Mouse (Mus musculus): Measurements from ENCODE around the gene Atat1. TPM values are rescaled to one million over a fixed set of nuclear protein-coding genes. Genes with fewer than 3 reads are reported as not detected.

Gene Atat1
- polyA plus RNA-seq, 1 experiment from 2014 or later = 65.4 TPM

DNA sequence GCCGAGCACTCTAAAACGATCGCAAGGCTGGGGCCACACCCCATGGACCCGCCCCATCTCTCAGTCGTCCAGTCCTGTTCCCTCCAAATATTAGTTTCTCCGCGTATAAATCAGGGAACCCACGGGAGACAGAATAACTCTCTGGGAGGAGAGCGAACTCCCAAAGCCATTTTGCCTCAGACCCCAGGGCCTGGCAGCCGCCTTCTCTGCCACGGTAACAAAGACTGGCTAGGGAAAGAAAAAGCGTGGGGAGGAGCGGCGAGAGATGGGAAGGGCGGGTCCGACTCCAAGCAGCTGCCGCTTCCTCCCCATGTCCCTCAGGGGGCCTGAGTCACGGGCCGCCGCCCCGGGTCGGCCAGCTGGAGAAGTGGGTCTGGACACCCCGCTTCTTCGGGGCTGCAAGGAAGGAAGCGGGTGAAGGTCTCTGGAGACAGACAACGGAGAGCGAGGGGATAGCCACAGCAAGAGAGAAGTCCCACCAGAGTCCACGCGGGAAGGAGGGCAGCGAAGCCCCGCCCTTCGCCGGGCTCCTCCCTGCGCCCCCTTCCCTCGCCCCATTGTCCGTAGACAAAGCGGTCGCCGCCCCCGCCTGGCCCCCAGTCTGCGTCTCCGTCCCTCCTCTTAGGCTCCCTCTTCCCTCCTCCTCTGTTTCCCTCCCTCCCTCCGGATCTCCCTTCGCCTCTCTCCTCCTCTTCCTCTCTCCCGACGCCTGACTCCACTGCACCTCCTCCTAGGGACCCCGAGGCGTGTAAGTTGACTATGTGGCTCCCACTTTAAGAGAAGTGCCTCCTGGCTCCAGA, 44.2 kb downstream of the Atat1 start, which contains the start of gene Ppp1r18:
Ppp1r18 (plus strand) TSS at position 113 of the 800 bp plus-strand sequence.
- peaks cover 35% of the 10 kb centered on the region for H3K4me1 ChIP-seq (ENCODE audit: control insufficient read depth, insufficient read depth, low read length)
- WGBS (ENCODE audit: insufficient replicate concordance) = under 1% methylated on average over 45 of the region's 48 CpGs
- ATAC-seq (replicated peaks; ENCODE audit: insufficient number of reproducible peaks, low FRiP score, low TSS enrichment) = peak; percentile 67

DNA sequence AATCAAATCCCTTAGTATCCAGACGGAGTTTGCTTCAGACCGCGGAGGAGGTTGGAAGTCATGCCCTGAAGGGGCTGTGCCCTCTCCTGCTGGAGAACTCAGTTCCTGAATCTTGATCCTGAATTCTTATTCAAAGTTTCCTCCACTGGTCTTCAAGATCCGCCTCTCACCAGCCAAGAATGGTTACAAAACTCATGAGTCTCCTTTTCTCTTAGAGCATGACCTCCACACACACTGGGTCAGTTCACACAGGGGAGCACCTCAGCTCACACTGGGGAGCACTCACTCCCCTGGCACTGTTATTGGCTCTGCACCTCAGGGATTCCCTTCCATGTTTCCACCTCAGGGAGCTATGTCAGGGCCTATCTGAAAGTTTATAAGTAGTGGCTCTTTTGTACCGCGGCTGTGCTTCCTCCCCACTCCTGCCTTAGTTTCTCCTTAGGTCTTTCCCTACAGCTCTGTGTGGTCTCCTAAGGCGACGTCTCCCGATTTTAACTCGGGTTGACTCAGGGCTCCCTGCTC, 45.0 kb downstream of the Atat1 start:
- Histone ChIP-seq H3K36me3 (ENCODE audit: control insufficient read depth, insufficient read depth, low read length) (no peaks in the 10 kb centered on the region), H3K4me1 (ENCODE audit: control insufficient read depth, insufficient read depth, low read length) (peaks cover 33% of the 10 kb centered on the region), H3K27me3 (ENCODE audit: control insufficient read depth, insufficient read depth, low read length) (no peaks in the 10 kb centered on the region), H3K4me2 (peak overlapping the region; percentile 98), H3K4me3 (ENCODE audit: low read depth, low read length) (peak overlapping the region; percentile 49), H3K27ac (ENCODE audit: low read depth, low read length) (peak overlapping the region; percentile 83), H3K9ac (ENCODE audit: low read depth, low read length) (peak overlapping the region; percentile 90), H3K9me3 (replicated peaks; ENCODE audit: control insufficient read depth, low read length) (no peaks in the 10 kb centered on the region)
- ATAC-seq (replicated peaks; ENCODE audit: insufficient number of reproducible peaks, low FRiP score, low TSS enrichment) = no peak
- 19% methylated on average over 10 of the region's 10 CpGs for WGBS (ENCODE audit: insufficient replicate concordance)

More for the DNA sequence above, 44.2 kb downstream of the Atat1 start, which contains the start of gene Ppp1r18:
- Histone ChIP-seq H3K9me3 (replicated peaks; ENCODE audit: control insufficient read depth, low read length) (no peaks in the 10 kb centered on the region), H3K36me3 (ENCODE audit: control insufficient read depth, insufficient read depth, low read length) (peaks cover under 1% of the 10 kb centered on the region; the same call in 1 of the 2 replicates), H3K27ac (ENCODE audit: low read depth, low read length) (peak within 1 kb of the TSS; percentile 83), H3K4me3 (ENCODE audit: low read depth, low read length) (peak within 1 kb of the TSS; percentile 49), H3K4me2 (peak within 1 kb of the TSS; percentile 98), H3K27me3 (ENCODE audit: control insufficient read depth, insufficient read depth, low read length) (no peaks in the 10 kb centered on the region), H3K9ac (ENCODE audit: low read depth, low read length) (peak within 1 kb of the TSS; percentile 90)

DNA sequence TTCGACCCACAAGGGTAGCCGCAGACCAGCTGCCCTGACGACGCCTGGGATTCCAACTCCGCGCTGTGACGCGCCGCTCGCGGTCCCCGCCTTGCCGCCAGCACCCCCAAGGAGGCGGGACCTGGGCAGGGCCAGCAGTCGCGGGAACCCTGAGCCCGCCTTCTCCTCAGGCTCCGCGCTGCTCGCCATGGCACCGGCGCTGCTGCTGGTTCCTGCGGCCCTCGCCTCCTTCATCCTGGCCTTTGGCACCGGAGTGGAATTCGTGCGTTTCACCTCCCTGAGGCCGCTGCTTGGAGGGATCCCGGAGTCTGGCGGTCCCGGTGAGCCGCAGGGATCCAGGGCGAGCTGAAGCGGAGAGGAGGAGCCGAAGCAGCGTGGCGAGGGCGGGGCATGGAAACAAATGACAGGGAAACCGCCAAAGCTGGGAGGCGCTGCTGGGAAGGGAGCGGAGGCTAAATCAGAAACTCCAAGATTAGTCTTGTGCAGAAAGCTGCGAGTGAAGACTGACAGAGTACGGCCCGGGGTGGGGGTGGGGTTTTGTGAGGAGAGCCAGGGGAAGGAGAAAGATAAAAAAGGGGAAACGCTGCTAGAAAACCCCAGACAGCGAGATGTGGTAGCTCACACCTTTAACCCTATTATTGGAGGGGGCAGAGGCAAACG, 48.5 kb downstream of the Atat1 start, which contains the start of gene Nrm:
Nrm (plus strand) TSS at position 121 of the 660 bp plus-strand sequence.
- ATAC-seq (replicated peaks; ENCODE audit: insufficient number of reproducible peaks, low FRiP score, low TSS enrichment) = peak; percentile 86
- under 1% methylated on average over 47 of the region's 47 CpGs for WGBS (ENCODE audit: insufficient replicate concordance)
- H3K27me3 ChIP-seq (ENCODE audit: control insufficient read depth, insufficient read depth, low read length) = no peaks in the 10 kb centered on the region
- peak within 1 kb of the TSS; percentile 80 for H3K9ac ChIP-seq (ENCODE audit: low read depth, low read length)
- peak within 1 kb of the TSS; percentile 94 for H3K27ac ChIP-seq (ENCODE audit: low read depth, low read length)
- peak within 1 kb of the TSS; percentile 67 for H3K4me2 ChIP-seq
- peak within 1 kb of the TSS; percentile 76 for H3K4me3 ChIP-seq (ENCODE audit: low read depth, low read length)
- peaks cover 12% of the 10 kb centered on the region for H3K36me3 ChIP-seq (ENCODE audit: control insufficient read depth, insufficient read depth, low read length)
- no peaks in the 10 kb centered on the region for H3K9me3 ChIP-seq (replicated peaks; ENCODE audit: control insufficient read depth, low read length)
- H3K4me1 ChIP-seq (ENCODE audit: control insufficient read depth, insufficient read depth, low read length) = peaks cover 16% of the 10 kb centered on the region

DNA sequence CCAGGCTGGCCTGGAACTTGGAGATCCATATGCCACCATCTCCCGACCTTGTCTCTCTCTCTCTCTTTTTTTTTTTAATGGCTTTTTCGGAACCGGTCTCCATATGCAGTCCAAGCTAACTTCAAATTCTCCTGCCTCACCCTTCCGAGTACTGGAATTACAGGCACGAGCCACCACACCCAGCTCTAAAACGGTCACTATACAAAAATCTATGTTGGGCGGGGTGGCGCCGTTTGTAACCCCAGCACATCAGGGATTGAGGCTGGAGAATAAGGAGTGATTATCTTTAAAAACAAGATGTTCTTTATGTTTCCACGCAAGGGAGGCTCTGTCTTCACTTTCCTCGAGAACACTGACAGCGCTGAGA, 49.1 kb downstream of the Atat1 start:
- ATAC-seq (replicated peaks; ENCODE audit: insufficient number of reproducible peaks, low FRiP score, low TSS enrichment) = no peak
- H3K4me1 ChIP-seq (ENCODE audit: control insufficient read depth, insufficient read depth, low read length) = peaks cover 16% of the 10 kb centered on the region
- no peaks in the 10 kb centered on the region for H3K27me3 ChIP-seq (ENCODE audit: control insufficient read depth, insufficient read depth, low read length)
- peak overlapping the region; percentile 76 for H3K4me3 ChIP-seq (ENCODE audit: low read depth, low read length)
- peak overlapping the region; percentile 67 for H3K4me2 ChIP-seq
- 5% methylated on average over 12 of the region's 12 CpGs for WGBS (ENCODE audit: insufficient replicate concordance)
- H3K9ac ChIP-seq (ENCODE audit: low read depth, low read length) = peak overlapping the region; percentile 80
- no peaks in the 10 kb centered on the region for H3K9me3 ChIP-seq (replicated peaks; ENCODE audit: control insufficient read depth, low read length)
- H3K36me3 ChIP-seq (ENCODE audit: control insufficient read depth, insufficient read depth, low read length) = peaks cover 12% of the 10 kb centered on the region
- H3K27ac ChIP-seq (ENCODE audit: low read depth, low read length) = peak overlapping the region; percentile 94

DNA sequence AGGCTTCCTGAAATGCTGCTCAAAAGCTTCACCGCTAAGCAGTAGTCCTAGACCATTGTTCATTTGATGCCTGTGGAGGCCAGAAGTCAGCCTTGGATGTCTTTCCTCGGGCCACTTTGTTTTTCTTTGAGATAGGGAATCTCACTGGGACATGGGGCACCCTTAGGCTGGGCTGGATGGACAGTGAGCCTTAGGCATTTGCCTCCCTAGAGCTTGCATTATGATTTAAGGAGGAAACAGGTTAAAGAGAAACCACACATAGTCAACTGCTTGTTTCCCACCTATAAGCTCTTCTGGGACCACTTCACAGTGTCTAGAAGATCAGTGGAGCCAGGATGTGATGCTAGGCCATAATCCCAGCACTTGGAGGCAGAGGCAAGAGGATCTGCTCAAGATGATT, 50.0 kb downstream of the Atat1 start:
- 38% methylated on average over 2 of the region's 2 CpGs for WGBS (ENCODE audit: insufficient replicate concordance)

DNA sequence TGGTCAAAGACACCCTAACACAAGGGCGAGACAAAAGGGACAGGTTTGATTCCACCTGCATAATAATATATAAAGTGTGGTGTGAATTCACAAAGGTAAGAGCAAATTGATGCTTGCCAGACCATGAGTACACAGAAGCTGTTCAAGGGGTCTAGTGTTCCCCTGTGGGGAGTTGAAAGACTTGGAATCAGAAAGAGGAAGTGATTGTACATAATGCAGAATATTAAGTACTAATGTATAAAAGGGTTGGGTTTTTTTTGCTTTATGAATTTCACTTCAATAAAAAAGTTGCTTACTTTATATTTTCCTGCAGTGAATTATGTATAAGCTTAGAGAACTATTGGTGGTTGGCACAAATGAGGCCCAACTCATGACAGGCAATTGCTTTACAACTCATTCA, 50.5 kb downstream of the Atat1 start:
- H3K4me1 ChIP-seq (ENCODE audit: control insufficient read depth, insufficient read depth, low read length) = peaks cover 7% of the 10 kb centered on the region
- no peak overlapping the region for H3K4me3 ChIP-seq (ENCODE audit: low read depth, low read length)
- H3K9ac ChIP-seq (ENCODE audit: low read depth, low read length) = no peak overlapping the region
- H3K4me2 ChIP-seq = no peak overlapping the region
- H3K9me3 ChIP-seq (replicated peaks; ENCODE audit: control insufficient read depth, low read length) = no peaks in the 10 kb centered on the region
- H3K27ac ChIP-seq (ENCODE audit: low read depth, low read length) = no peak overlapping the region
- H3K27me3 ChIP-seq (ENCODE audit: control insufficient read depth, insufficient read depth, low read length) = no peaks in the 10 kb centered on the region
- H3K36me3 ChIP-seq (ENCODE audit: control insufficient read depth, insufficient read depth, low read length) = peaks cover 16% of the 10 kb centered on the region
- no peak for ATAC-seq (replicated peaks; ENCODE audit: insufficient number of reproducible peaks, low FRiP score, low TSS enrichment)
- WGBS (ENCODE audit: insufficient replicate concordance) = 83% methylated on average over 1 of the region's 1 CpGs

More for the DNA sequence above, 50.0 kb downstream of the Atat1 start:
- Histone ChIP-seq H3K9me3 (replicated peaks; ENCODE audit: control insufficient read depth, low read length) (no peaks in the 10 kb centered on the region), H3K36me3 (ENCODE audit: control insufficient read depth, insufficient read depth, low read length) (peaks cover 12% of the 10 kb centered on the region), H3K4me2 (no peak overlapping the region), H3K4me3 (ENCODE audit: low read depth, low read length) (no peak overlapping the region), H3K27ac (ENCODE audit: low read depth, low read length) (no peak overlapping the region), H3K9ac (ENCODE audit: low read depth, low read length) (no peak overlapping the region), H3K4me1 (ENCODE audit: control insufficient read depth, insufficient read depth, low read length) (peaks cover 12% of the 10 kb centered on the region), H3K27me3 (ENCODE audit: control insufficient read depth, insufficient read depth, low read length) (no peaks in the 10 kb centered on the region)
- no peak for ATAC-seq (replicated peaks; ENCODE audit: insufficient number of reproducible peaks, low FRiP score, low TSS enrichment)

DNA sequence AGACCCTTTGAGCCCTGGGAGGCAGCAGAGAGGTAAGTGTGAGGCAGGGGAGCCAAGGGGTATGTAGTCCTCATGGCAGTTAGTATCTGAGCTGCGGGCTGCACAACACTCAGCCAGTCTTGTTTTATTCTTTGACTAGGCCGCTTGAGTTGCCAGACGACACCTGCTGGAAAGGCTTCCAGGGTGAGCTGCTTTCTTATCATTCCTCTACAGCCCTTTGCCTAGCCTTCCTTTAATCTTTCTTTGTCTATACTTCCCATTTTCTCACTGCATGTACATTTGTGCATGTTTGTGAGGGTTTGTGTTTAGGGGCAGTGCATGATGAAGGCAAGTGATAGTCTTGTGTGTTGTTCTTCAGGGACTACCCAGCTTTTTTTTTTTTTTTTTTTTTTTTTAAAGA, 58.9 kb downstream of the Atat1 start:
- ATAC-seq (replicated peaks; ENCODE audit: insufficient number of reproducible peaks, low FRiP score, low TSS enrichment) = no peak
- Histone ChIP-seq H3K9ac (ENCODE audit: low read depth, low read length) (no peak overlapping the region), H3K4me3 (ENCODE audit: low read depth, low read length) (no peak overlapping the region), H3K27me3 (ENCODE audit: control insufficient read depth, insufficient read depth, low read length) (no peaks in the 10 kb centered on the region), H3K4me1 (ENCODE audit: control insufficient read depth, insufficient read depth, low read length) (no peaks in the 10 kb centered on the region), H3K4me2 (no peak overlapping the region; the same call in 1 of the 2 replicates), H3K9me3 (replicated peaks; ENCODE audit: control insufficient read depth, low read length) (no peaks in the 10 kb centered on the region), H3K27ac (ENCODE audit: low read depth, low read length) (no peak overlapping the region), H3K36me3 (ENCODE audit: control insufficient read depth, insufficient read depth, low read length) (peaks cover 54% of the 10 kb centered on the region)
- 74% methylated on average over 3 of the region's 3 CpGs for WGBS (ENCODE audit: insufficient replicate concordance)

DNA sequence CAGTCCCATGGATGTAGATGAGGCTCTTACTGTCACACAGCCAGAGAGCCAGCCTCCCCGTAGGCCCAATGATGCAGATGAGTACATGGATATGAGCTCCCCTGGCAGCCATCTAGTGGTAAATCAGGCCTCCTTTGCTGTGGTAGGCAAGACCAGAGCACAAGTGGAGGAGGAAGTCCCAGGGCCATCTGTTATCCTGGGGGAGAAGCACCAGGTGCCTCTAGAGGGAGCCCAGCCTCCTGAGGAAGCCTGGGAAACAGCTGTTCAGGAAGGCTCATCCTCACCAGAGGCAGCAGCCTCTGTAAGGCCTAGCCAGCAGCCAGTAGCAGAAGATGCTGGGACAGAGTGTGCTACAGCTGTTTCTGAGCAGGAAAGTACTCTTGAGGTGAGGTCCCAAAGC, 61.8 kb downstream of the Atat1 start:
- H3K9ac ChIP-seq (ENCODE audit: low read depth, low read length) = 0 out of 2 replicates have a peak overlapping the region, but pooled peaks have one; percentile 22
- ATAC-seq (replicated peaks; ENCODE audit: insufficient number of reproducible peaks, low FRiP score, low TSS enrichment) = no peak
- no peaks in the 10 kb centered on the region for H3K4me1 ChIP-seq (ENCODE audit: control insufficient read depth, insufficient read depth, low read length)
- H3K36me3 ChIP-seq (ENCODE audit: control insufficient read depth, insufficient read depth, low read length) = peaks cover 55% of the 10 kb centered on the region
- H3K9me3 ChIP-seq (replicated peaks; ENCODE audit: control insufficient read depth, low read length) = no peaks in the 10 kb centered on the region
- H3K4me2 ChIP-seq = no peak overlapping the region
- H3K27me3 ChIP-seq (ENCODE audit: control insufficient read depth, insufficient read depth, low read length) = no peaks in the 10 kb centered on the region
- H3K27ac ChIP-seq (ENCODE audit: low read depth, low read length) = no peak overlapping the region
- no peak overlapping the region for H3K4me3 ChIP-seq (ENCODE audit: low read depth, low read length)
- 68% methylated on average over 1 of the region's 1 CpGs for WGBS (ENCODE audit: insufficient replicate concordance)
